Mouse (Mus musculus): Measurements from ENCODE around the gene Srr. TPM values are rescaled to one million over a fixed set of nuclear protein-coding genes. Genes with fewer than 3 reads are reported as not detected.

The Srr gene
- polyA plus RNA-seq, 3 experiments from 2014 or later = 6.6 to 9.5 (median 8.3) TPM

GRCm38 (mm10) chr11:74862129-74862528 lies 63.6 kb downstream of the Srr start:
- ATAC-seq = no peak

DNA sequence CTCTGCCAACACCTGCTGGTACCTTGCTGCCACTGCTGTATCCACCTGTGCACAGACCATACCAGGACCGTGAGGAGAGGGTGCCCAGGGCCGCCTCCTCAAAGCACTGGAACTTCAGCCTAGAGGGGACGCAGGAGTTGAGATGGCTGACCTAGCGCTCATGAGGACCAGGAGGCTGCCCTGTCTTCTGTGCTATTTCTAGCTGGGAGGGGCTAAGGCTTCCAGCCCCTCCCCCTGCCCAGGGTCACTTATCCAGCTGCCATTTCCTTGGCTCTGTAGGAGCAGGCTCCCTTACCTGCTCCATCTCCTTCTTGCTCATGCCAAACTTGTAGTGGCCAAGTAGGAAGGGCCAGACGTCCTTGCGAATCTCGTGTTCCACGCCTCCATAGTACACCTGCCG lies 68.0 kb downstream of the Srr start:
- ATAC-seq = no peak

Other genes with a start within 250 kb of the Srr start
- gene Pafah1b1, start 201.3 kb downstream of the Srr start, polyA plus RNA-seq (2017; shearing (Covaris generic)) = 10 to 100 TPM; 79.4 to 92.1 (median 81.5) TPM
- 10 to 100 TPM; 29.2 to 32.2 (median 31.5) TPM for gene Mettl16, start 155.1 kb downstream of the Srr start, polyA plus RNA-seq (2017; shearing (Covaris generic))
- 1 to 10 TPM; 4.8 to 6.5 (median 6.3) TPM for gene Mnt, start 95.0 kb downstream of the Srr start, polyA plus RNA-seq (2017; shearing (Covaris generic))
- gene Sgsm2, start 28.9 kb downstream of the Srr start, polyA plus RNA-seq (2017; shearing (Covaris generic)) = 1 to 10 TPM; 1.2 to 3.2 (median 2.9) TPM
- gene Tsr1, start 27.9 kb downstream of the Srr start, polyA plus RNA-seq (2017; shearing (Covaris generic)) = 10 to 100 TPM; 29.2 to 46.3 (median 45.4) TPM
- 10 to 100 TPM; 16.3 to 22.0 (median 18.9) TPM for gene Smg6, start 125 bp downstream of the Srr start, polyA plus RNA-seq (2017; shearing (Covaris generic))
- under 1 TPM; 0.21 to 0.50 (median 0.38) TPM for gene Hic1, start 243.6 kb upstream of the Srr start, polyA plus RNA-seq (2017; shearing (Covaris generic))